Mouse (Mus musculus) stomach, embryonic 15.5 days (tissue): ENCODE measurements around the gene Ticrr. TPM values are rescaled to one million over a fixed set of nuclear protein-coding genes. Genes with fewer than 3 reads are reported as not detected.

Source experiments
- ATAC-seq: fragments of 200-750 bp; cut with Nextera tagmentation; 2 replicates; pipeline ENCODE4 v1.8.0; 2017; ENCODE audit warnings: low read depth, moderate number of reproducible peaks, moderate TSS enrichment; ENCODE audit not compliant: insufficient read depth, low FRiP score
- H3K27ac ChIP-seq: fragments of 300-500 bp; sonication (generic); 2 replicates; pipeline ENCODE4 v1.5.1; 2015; ENCODE audit warnings: mild to moderate bottlenecking, inconsistent platforms
- H3K27me3 ChIP-seq: fragments of 300-500 bp; sonication (generic); replicated peaks from 2 replicates; pipeline ENCODE4 v1.6.1; 2015; ENCODE audit warnings: inconsistent platforms
- H3K36me3 ChIP-seq: fragments of 300-500 bp; sonication (generic); 2 replicates; pipeline ENCODE4 v1.6.1; 2015; ENCODE audit warnings: inconsistent platforms
- H3K4me1 ChIP-seq: fragments of 300-500 bp; sonication (generic); 2 replicates; pipeline ENCODE4 v1.6.1; 2015; ENCODE audit warnings: inconsistent platforms
- H3K4me2 ChIP-seq: fragments of 300-500 bp; sonication (generic); 2 replicates; pipeline ENCODE4 v1.6.1; 2015; ENCODE audit warnings: mild to moderate bottlenecking, inconsistent platforms
- H3K4me3 ChIP-seq: fragments of 300-500 bp; sonication (generic); replicated peaks from 2 replicates; pipeline ENCODE4 v1.5.1; 2015; ENCODE audit warnings: inconsistent platforms
- H3K9ac ChIP-seq: fragments of 300-500 bp; sonication (generic); 2 replicates; pipeline ENCODE4 v1.6.1; 2015; ENCODE audit warnings: inconsistent platforms
- H3K9me3 ChIP-seq: fragments of 300-500 bp; sonication (generic); 2 replicates; pipeline ENCODE4 v1.6.1; 2016; ENCODE audit warnings: inconsistent platforms
- WGBS: fragments of 180-500 bp; shearing (Covaris S2); methylation state at CpG from one replicate; pipeline ENCODE4 v1.1.7; 2015; 5-methylcytosine and 5-hydroxymethylcytosine counted together
- polyA plus RNA-seq: library from polyadenylated mRNA; unstranded; fragments of >200 nt; fragmentation: Nextera tagmentation; extraction: Ambion mirVana; gene quantifications from 2 replicates; pipeline ENCODE4 v1.2.1, GENCODE M21; 2015

Gene Ticrr
- polyA plus RNA-seq, 1 experiment from 2014 or later = 9.2 TPM

DNA sequence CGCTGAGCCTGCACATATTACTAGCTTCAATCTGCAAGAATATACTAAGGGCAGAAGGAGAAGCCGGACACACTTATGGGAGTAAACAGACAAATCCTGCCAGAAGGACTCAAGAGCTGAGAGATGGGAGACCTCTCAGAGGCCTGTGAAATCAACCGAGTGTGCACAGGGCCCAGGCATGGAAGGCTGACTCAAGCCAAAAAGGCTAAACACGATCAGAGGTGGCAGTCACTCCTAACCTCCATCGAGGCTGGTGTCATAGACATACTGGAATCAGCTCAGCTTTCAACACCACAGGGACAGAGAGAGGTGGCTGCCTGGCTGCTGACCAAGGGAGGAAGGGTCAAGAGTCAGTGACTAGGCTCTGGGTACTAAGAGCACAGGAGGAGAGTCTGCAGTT, 45.2 kb downstream of the Ticrr start:
- H3K4me3 ChIP-seq = no peak overlapping the region
- no peak overlapping the region for H3K27ac ChIP-seq
- no peak for ATAC-seq
- 0 out of 2 replicates have a peak, but pooled peaks cover 7% of the 10 kb centered on the region for H3K27me3 ChIP-seq
- H3K4me2 ChIP-seq = no peak overlapping the region
- no peaks in the 10 kb centered on the region for H3K9me3 ChIP-seq
- H3K36me3 ChIP-seq = peaks cover 7% of the 10 kb centered on the region; the same call in 1 of the 2 replicates
- no peak overlapping the region for H3K9ac ChIP-seq
- WGBS = 79% methylated on average over 5 of the region's 5 CpGs
- 0 out of 2 replicates have a peak, but pooled peaks cover 2% of the 10 kb centered on the region for H3K4me1 ChIP-seq

GRCm38 (mm10) chr7:79710130-79710607, 50.2 kb downstream of the Ticrr start:
- Histone ChIP-seq H3K4me1 (peaks cover 9% of the 10 kb centered on the region; the same call in 1 of the 2 replicates), H3K36me3 (no peaks in the 10 kb centered on the region), H3K27me3 (peaks cover 7% of the 10 kb centered on the region), H3K27ac (no peak overlapping the region), H3K9ac (no peak overlapping the region; the same call in 1 of the 2 replicates), H3K4me3 (peak overlapping the region; percentile 38), H3K4me2 (peak overlapping the region; percentile 79), H3K9me3 (no peaks in the 10 kb centered on the region)
- 3% methylated on average over 55 of the region's 55 CpGs for WGBS
- ATAC-seq = peak; percentile 53; the same call in 1 of the 2 replicates

DNA sequence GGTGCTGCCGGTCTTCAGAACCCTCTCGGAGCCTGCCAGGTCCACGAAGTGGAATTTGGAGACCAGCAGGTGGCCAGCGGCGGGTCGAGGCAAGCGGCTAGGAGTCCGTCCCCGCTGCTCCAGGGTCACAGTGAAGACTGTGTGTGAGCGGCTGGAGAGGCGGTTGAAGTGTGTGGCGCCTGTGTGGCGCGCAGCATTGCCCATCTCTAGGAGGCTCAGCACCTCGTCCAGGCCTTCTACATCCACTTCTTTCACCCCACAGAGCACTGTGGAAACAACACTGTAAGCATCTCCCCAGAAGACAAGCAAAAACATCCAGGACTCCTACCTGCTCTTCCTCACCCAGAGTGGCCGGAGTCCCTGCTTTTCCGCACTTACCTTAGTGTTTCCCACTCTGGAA, 50.8 kb downstream of the Ticrr start:
- Histone ChIP-seq H3K4me3 (no peak overlapping the region), H3K9me3 (no peaks in the 10 kb centered on the region), H3K4me1 (peaks cover 9% of the 10 kb centered on the region; the same call in 1 of the 2 replicates), H3K9ac (no peak overlapping the region), H3K27me3 (peaks cover 7% of the 10 kb centered on the region), H3K27ac (no peak overlapping the region), H3K36me3 (no peaks in the 10 kb centered on the region), H3K4me2 (peak overlapping the region; percentile 79; the same call in 1 of the 2 replicates)
- ATAC-seq = no peak
- 58% methylated on average over 17 of the region's 17 CpGs for WGBS

DNA sequence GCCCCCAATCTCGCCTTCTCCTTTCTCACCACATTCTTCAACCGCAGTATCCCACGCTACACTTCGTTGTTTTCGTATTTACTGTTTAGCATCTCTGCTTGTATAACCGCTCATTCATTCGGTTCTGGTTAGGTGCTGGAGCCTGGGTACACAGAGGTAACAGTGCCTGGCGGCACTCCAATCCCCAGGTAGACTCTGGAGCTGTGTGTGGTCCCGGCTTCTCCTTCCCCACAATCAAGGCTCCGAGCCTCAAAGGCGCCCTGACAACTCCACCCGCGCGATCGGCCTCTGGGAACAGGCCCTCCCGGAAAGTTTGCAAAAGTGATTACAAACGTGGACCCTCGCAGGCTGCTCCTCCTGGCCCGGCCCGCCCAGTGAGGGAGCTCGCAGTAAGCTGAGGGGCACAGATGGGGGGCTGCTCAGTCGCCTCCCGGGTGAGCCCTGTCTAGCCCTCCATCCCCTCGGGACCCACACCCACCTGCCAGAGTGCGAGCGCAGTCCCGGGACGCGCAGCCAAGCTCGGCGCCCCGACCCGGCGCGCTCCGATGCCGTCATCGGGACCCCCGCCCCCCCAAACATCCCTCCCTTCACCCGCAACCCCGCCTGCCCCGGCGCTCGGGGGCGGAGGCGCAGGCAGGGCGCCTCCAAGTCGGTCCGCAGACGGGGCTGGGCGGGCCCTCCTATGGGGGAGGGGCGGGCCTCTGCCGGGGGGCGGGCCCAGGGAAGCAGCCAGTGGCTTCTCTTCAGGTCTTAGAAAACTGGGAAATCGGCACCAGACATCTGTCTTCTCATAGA, 55.4 kb downstream of the Ticrr start, which contains the start of gene Kif7:
Gene Kif7, minus strand, starts transcription at position 534 of the 795 bp plus-strand sequence.
- H3K4me3 ChIP-seq = peak within 1 kb of the TSS; percentile 74
- H3K27ac ChIP-seq = peak within 1 kb of the TSS; percentile 27; the same call in 1 of the 2 replicates
- under 1% methylated on average over 52 of the region's 55 CpGs for WGBS
- peak; percentile 94 for ATAC-seq
- H3K4me1 ChIP-seq = peaks cover 7% of the 10 kb centered on the region; the same call in 1 of the 2 replicates
- no peaks in the 10 kb centered on the region for H3K9me3 ChIP-seq
- peak within 1 kb of the TSS; percentile 90 for H3K4me2 ChIP-seq
- H3K9ac ChIP-seq = peak within 1 kb of the TSS; percentile 69
- no peaks in the 10 kb centered on the region for H3K36me3 ChIP-seq
- H3K27me3 ChIP-seq = no peaks in the 10 kb centered on the region; the same call in none of the 2 replicates

- no peak overlapping the region for H3K27ac ChIP-seq
- peaks cover 7% of the 10 kb centered on the region; the same call in 1 of the 2 replicates for H3K27me3 ChIP-seq
- ATAC-seq = peak; percentile 61
These were observed 61.5 kb downstream of the Ticrr start for GRCm38 (mm10) chr7:79721386-79721977.

GRCm38 (mm10) chr7:79727091-79727490, 67.1 kb downstream of the Ticrr start:
- Histone ChIP-seq H3K36me3 (no peaks in the 10 kb centered on the region), H3K9ac (no peak overlapping the region), H3K27me3 (peaks cover 10% of the 10 kb centered on the region; the same call in 1 of the 2 replicates), H3K9me3 (no peaks in the 10 kb centered on the region), H3K27ac (no peak overlapping the region), H3K4me2 (no peak overlapping the region), H3K4me3 (no peak overlapping the region), H3K4me1 (no peaks in the 10 kb centered on the region)
- ATAC-seq = no peak
- WGBS = 6% methylated on average over 2 of the region's 2 CpGs

More at GRCm38 (mm10) chr7:79721386-79721977, 61.5 kb downstream of the Ticrr start:
- WGBS = under 1% methylated on average over 48 of the region's 48 CpGs
- no peaks in the 10 kb centered on the region for H3K9me3 ChIP-seq
- peak overlapping the region; percentile 67 for H3K4me2 ChIP-seq
- H3K36me3 ChIP-seq = no peaks in the 10 kb centered on the region
- H3K9ac ChIP-seq = peak overlapping the region; percentile 8; the same call in 1 of the 2 replicates
- peak overlapping the region; percentile 47 for H3K4me3 ChIP-seq
- H3K4me1 ChIP-seq = no peaks in the 10 kb centered on the region

- H3K36me3 ChIP-seq = no peaks in the 10 kb centered on the region
- H3K4me2 ChIP-seq = no peak overlapping the region
- H3K27me3 ChIP-seq = 0 out of 2 replicates have a peak, but pooled peaks cover 4% of the 10 kb centered on the region
- 26% methylated on average over 6 of the region's 6 CpGs for WGBS
- H3K4me3 ChIP-seq = no peak overlapping the region
- ATAC-seq = no peak
- no peak overlapping the region for H3K9ac ChIP-seq
- no peak overlapping the region for H3K27ac ChIP-seq
- no peaks in the 10 kb centered on the region for H3K9me3 ChIP-seq
- H3K4me1 ChIP-seq = no peaks in the 10 kb centered on the region
These were observed 68.2 kb downstream of the Ticrr start for GRCm38 (mm10) chr7:79728219-79728618.

DNA sequence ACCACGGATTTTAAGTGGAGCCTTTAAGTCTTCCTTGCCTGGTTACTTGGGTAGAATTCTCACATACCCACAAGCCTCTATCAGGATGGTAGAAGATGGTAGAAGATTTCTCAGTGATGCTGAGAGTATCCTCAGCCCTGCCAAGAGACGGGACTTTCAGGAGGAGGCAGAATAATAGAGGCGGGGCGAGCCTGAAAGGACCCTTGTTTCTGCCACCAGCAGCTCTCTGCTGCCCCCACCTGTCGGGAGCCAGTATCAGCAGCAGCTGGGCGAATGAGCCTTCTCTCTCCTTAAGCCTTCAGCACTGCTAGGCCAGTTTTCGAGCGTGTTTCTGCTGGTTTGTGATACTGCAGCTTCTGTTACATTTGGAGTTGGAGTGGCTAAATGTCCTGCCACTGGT, 69.2 kb downstream of the Ticrr start:
- Histone ChIP-seq H3K4me1 (no peaks in the 10 kb centered on the region), H3K4me3 (no peak overlapping the region), H3K27me3 (0 out of 2 replicates have a peak, but pooled peaks cover 4% of the 10 kb centered on the region), H3K36me3 (no peaks in the 10 kb centered on the region), H3K27ac (no peak overlapping the region), H3K9me3 (no peaks in the 10 kb centered on the region), H3K9ac (no peak overlapping the region), H3K4me2 (no peak overlapping the region)
- WGBS = 3% methylated on average over 8 of the region's 8 CpGs
- no peak for ATAC-seq

GRCm38 (mm10) chr7:79729743-79730370, 69.9 kb downstream of the Ticrr start:
- Histone ChIP-seq H3K4me1 (no peaks in the 10 kb centered on the region), H3K4me2 (no peak overlapping the region), H3K27me3 (0 out of 2 replicates have a peak, but pooled peaks cover 4% of the 10 kb centered on the region), H3K9ac (no peak overlapping the region), H3K36me3 (no peaks in the 10 kb centered on the region), H3K4me3 (no peak overlapping the region), H3K27ac (no peak overlapping the region), H3K9me3 (no peaks in the 10 kb centered on the region)
- WGBS = 63% methylated on average over 11 of the region's 11 CpGs
- ATAC-seq = no peak

DNA sequence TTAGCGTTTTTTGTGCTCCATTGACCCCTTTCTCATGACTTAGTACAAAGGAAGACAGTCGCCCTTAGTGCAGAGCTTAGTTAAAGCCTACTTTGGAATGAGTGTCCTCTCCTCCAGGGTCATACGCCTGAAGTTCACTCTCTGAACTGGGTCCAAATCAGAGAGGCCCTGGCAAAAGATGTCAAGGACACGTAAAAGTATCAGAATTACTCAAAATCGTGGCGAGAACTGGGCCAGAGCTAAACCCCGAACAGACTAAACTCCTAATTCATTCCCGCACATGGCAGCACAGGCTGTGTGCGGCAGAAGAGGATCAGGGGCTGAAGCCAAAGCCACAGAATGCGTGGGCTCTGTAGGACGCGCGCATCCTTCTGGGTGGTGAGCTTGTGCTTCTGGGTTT, 71.4 kb downstream of the Ticrr start:
- no peak overlapping the region for H3K9ac ChIP-seq
- 0 out of 2 replicates have a peak, but pooled peaks cover 4% of the 10 kb centered on the region for H3K27me3 ChIP-seq
- H3K4me2 ChIP-seq = no peak overlapping the region
- H3K4me1 ChIP-seq = no peaks in the 10 kb centered on the region
- no peak overlapping the region for H3K27ac ChIP-seq
- ATAC-seq = no peak
- H3K9me3 ChIP-seq = no peaks in the 10 kb centered on the region
- H3K4me3 ChIP-seq = no peak overlapping the region
- 81% methylated on average over 13 of the region's 13 CpGs for WGBS
- no peaks in the 10 kb centered on the region for H3K36me3 ChIP-seq

- ATAC-seq = no peak
- no peak within 1 kb of the TSS for H3K4me2 ChIP-seq
- H3K9me3 ChIP-seq = no peaks in the 10 kb centered on the region
- no peaks in the 10 kb centered on the region for H3K4me1 ChIP-seq
- WGBS = 61% methylated on average over 4 of the region's 4 CpGs
- H3K36me3 ChIP-seq = no peaks in the 10 kb centered on the region
- no peak within 1 kb of the TSS for H3K4me3 ChIP-seq
- H3K9ac ChIP-seq = no peak within 1 kb of the TSS
- H3K27ac ChIP-seq = no peak within 1 kb of the TSS
- H3K27me3 ChIP-seq = 0 out of 2 replicates have a peak, but pooled peaks cover 4% of the 10 kb centered on the region
These were observed 72.6 kb downstream of the Ticrr start, which contains the start of gene Plin1 for GRCm38 (mm10) chr7:79732622-79733021. Gene Plin1, minus strand, starts transcription at chr7:79732903.
